Mouse (Mus musculus): Measurements from ENCODE around the gene Eva1c. TPM values are rescaled to one million over a fixed set of nuclear protein-coding genes. Genes with fewer than 3 reads are reported as not detected.
A peak's percentile ranks its signal among the peaks of the same experiment; 100 is the strongest.

Gene Eva1c
- polyA plus RNA-seq, 1 experiment from 2014 or later = 0.82 TPM

DNA sequence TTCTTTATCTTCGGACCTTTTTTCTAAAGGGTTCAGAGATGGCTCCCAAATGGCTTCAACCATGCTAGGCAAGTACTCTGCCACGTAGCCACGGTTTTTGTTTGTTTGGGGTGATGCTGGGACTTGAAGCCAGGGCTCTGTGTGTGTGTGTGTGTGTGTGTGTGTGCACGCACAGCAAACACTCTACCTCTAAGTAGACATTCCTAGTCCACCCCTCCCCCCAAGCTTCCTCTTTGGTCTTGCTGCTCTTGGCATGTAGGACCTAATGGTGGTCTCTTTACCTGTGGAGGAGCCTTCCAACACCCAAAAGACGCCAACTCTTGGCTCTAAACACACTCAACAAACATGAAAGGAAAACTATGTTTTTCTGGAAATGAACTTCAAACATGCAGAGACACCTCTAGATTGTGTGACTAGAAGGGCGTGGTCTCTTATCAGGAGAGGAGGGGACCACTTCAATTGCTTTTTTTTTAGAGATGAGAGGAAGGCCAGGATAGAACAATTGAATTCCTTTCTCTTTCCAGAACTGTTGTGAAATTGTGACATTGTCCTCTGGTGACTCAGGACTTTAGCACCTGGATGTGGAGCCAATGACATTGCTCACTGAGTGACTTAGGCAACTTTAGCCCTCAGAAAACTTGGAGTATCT is 30.2 kb downstream of the Eva1c start:
- Histone ChIP-seq H3K27me3 (ENCODE audit: insufficient read depth, low read length) (no peaks in the 10 kb centered on the region), H3K9me3 (ENCODE audit: low read length) (no peaks in the 10 kb centered on the region), H3K36me3 (ENCODE audit: insufficient read depth, low read length) (no peaks in the 10 kb centered on the region), H3K9ac (replicated peaks; ENCODE audit: low read length) (no peak overlapping the region), H3K4me1 (ENCODE audit: insufficient read depth, low read length) (0 out of 2 replicates have a peak, but pooled peaks cover 4% of the 10 kb centered on the region), H3K27ac (ENCODE audit: low read length) (no peak overlapping the region), H3K4me3 (ENCODE audit: low read length) (no peak overlapping the region), H3K4me2 (replicated peaks; ENCODE audit: low read depth, low read length) (no peak overlapping the region)
- 85% methylated on average over 6 of the region's 6 CpGs for WGBS
- ATAC-seq (ENCODE audit: low FRiP score, low TSS enrichment) = no peak

DNA sequence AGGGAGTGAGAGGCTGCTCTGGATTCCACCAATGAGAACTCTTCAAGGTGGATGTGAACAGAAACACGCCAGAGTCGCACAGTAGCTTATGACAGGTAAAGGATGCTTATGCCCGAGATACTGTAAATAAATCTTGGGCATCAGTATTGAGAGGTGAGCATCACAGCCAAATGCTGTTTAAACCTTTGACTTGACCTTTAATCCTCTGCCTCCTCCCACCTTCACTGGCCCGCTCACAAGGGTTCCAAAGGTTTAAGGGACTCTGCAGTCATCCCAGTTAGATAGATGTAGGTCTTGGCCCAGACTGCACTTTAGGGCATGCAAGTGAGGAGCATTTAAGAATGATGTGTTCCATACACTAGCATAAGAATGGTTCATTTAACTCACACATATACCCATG is 31.7 kb downstream of the Eva1c start:
- 0 out of 2 replicates have a peak, but pooled peaks cover 4% of the 10 kb centered on the region for H3K4me1 ChIP-seq (ENCODE audit: insufficient read depth, low read length)
- H3K27ac ChIP-seq (ENCODE audit: low read length) = no peak overlapping the region
- ATAC-seq (ENCODE audit: low FRiP score, low TSS enrichment) = no peak
- WGBS = 46% methylated on average over 4 of the region's 4 CpGs
- H3K27me3 ChIP-seq (ENCODE audit: insufficient read depth, low read length) = no peaks in the 10 kb centered on the region
- no peaks in the 10 kb centered on the region for H3K9me3 ChIP-seq (ENCODE audit: low read length)
- no peak overlapping the region for H3K4me2 ChIP-seq (replicated peaks; ENCODE audit: low read depth, low read length)
- no peak overlapping the region for H3K9ac ChIP-seq (replicated peaks; ENCODE audit: low read length)
- H3K36me3 ChIP-seq (ENCODE audit: insufficient read depth, low read length) = no peaks in the 10 kb centered on the region
- no peak overlapping the region for H3K4me3 ChIP-seq (ENCODE audit: low read length)

DNA sequence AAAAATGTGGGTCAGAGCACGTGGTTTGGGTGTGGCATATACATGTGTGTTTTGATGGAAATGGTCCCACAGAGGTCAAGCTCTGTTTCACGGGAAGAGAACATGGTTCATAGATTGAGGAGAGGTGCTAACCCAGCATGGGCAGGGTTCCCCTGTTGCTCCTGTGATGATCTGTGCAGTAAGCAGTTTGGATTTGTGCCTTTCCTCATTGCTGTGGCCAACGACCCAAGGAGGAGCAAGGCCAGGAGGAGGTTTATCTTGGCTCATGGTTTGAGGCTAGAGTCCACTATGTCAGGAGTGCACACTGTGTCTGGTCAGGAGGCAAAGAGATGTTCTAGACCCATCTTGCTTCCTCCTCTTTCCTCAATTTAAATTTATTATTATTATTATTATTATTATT is 36.5 kb downstream of the Eva1c start:
- no peak for ATAC-seq (ENCODE audit: low FRiP score, low TSS enrichment)
- Histone ChIP-seq H3K27me3 (ENCODE audit: insufficient read depth, low read length) (no peaks in the 10 kb centered on the region), H3K9ac (replicated peaks; ENCODE audit: low read length) (no peak overlapping the region), H3K36me3 (ENCODE audit: insufficient read depth, low read length) (no peaks in the 10 kb centered on the region), H3K4me3 (ENCODE audit: low read length) (no peak overlapping the region), H3K4me2 (replicated peaks; ENCODE audit: low read depth, low read length) (no peak overlapping the region), H3K27ac (ENCODE audit: low read length) (no peak overlapping the region), H3K4me1 (ENCODE audit: insufficient read depth, low read length) (no peaks in the 10 kb centered on the region), H3K9me3 (ENCODE audit: low read length) (no peaks in the 10 kb centered on the region)
- 63% methylated on average over 3 of the region's 3 CpGs for WGBS

DNA sequence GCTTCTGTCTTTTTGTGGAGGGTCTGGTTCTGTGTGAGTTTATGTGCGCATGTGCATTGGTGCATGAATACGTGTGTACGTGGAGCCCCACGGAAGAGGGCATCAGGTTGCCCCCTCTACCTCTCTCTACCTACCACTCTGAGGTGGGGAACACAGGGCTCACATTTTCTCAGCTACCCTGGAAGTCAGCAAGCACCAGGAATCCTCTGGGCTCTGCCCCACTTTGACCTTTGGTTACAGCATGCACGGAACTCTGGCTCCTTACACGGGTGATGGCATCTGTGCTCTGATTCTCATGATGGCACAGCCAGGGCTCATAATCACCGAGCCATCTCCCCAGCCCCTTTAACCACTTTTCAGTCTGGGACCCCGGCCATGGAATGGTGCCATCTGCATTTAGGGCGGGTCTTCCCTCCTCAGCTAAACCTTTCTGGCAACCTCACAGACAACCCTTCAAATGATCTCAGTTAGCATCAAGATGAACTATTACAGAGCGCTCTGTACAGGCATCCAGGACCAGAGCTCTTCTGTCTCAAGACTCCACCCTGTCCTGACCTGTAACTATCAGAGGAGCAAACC is 37.0 kb downstream of the Eva1c start:
- 82% methylated on average over 10 of the region's 10 CpGs for WGBS
- no peak overlapping the region for H3K9ac ChIP-seq (replicated peaks; ENCODE audit: low read length)
- H3K36me3 ChIP-seq (ENCODE audit: insufficient read depth, low read length) = no peaks in the 10 kb centered on the region
- no peak overlapping the region for H3K4me3 ChIP-seq (ENCODE audit: low read length)
- no peaks in the 10 kb centered on the region for H3K9me3 ChIP-seq (ENCODE audit: low read length)
- no peaks in the 10 kb centered on the region for H3K4me1 ChIP-seq (ENCODE audit: insufficient read depth, low read length)
- H3K27ac ChIP-seq (ENCODE audit: low read length) = no peak overlapping the region
- H3K27me3 ChIP-seq (ENCODE audit: insufficient read depth, low read length) = no peaks in the 10 kb centered on the region
- no peak for ATAC-seq (ENCODE audit: low FRiP score, low TSS enrichment)
- H3K4me2 ChIP-seq (replicated peaks; ENCODE audit: low read depth, low read length) = no peak overlapping the region

DNA sequence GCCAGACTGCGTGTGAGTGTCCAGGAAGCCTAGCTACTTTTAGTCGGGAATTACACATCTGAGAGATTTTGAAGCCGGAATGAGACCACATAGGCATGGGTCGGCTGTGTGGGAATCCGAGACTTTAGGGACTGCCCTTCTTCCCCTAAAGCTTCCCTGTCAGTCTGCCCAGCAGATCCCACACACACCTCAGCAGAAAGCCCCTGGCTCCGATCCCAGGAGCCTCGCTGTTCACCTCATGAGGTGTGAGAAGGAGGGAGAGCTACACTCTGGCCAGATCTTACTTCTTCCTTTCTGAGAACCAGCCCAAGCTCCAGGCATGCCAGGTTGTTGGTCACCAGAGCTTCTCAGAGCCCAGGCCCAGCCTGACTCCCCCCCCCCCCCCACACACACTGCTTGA is 38.2 kb downstream of the Eva1c start:
- Histone ChIP-seq H3K4me3 (ENCODE audit: low read length) (no peak overlapping the region), H3K9me3 (ENCODE audit: low read length) (no peaks in the 10 kb centered on the region), H3K9ac (replicated peaks; ENCODE audit: low read length) (no peak overlapping the region), H3K36me3 (ENCODE audit: insufficient read depth, low read length) (no peaks in the 10 kb centered on the region), H3K4me1 (ENCODE audit: insufficient read depth, low read length) (no peaks in the 10 kb centered on the region), H3K27me3 (ENCODE audit: insufficient read depth, low read length) (no peaks in the 10 kb centered on the region), H3K4me2 (replicated peaks; ENCODE audit: low read depth, low read length) (no peak overlapping the region), H3K27ac (ENCODE audit: low read length) (no peak overlapping the region)
- no peak for ATAC-seq (ENCODE audit: low FRiP score, low TSS enrichment)
- 49% methylated on average over 7 of the region's 7 CpGs for WGBS

DNA sequence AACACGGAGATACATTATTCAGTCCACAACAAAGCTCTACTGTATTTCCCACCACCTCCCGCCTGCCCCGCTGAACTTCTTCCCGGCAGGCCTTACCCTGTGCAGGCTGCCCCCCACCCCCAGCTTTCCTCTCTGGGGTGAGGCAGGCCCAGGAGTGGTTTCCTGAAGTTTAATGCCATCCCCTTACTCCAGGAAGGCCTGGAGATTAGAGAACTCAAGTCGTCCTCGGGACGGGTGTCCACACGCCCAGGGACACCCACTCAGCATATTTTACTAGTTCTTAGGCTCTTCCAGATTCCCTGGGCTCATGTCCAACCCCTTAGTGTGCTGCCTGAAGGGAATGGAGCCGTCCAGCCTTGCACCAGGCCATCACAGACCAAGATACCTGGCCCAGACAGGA is 39.1 kb downstream of the Eva1c start:
- Histone ChIP-seq H3K4me1 (ENCODE audit: insufficient read depth, low read length) (no peaks in the 10 kb centered on the region), H3K9me3 (ENCODE audit: low read length) (no peaks in the 10 kb centered on the region), H3K27me3 (ENCODE audit: insufficient read depth, low read length) (no peaks in the 10 kb centered on the region), H3K4me2 (replicated peaks; ENCODE audit: low read depth, low read length) (no peak overlapping the region), H3K4me3 (ENCODE audit: low read length) (no peak overlapping the region), H3K27ac (ENCODE audit: low read length) (no peak overlapping the region), H3K9ac (replicated peaks; ENCODE audit: low read length) (no peak overlapping the region), H3K36me3 (ENCODE audit: insufficient read depth, low read length) (no peaks in the 10 kb centered on the region)
- no peak for ATAC-seq (ENCODE audit: low FRiP score, low TSS enrichment)
- 61% methylated on average over 9 of the region's 9 CpGs for WGBS

DNA sequence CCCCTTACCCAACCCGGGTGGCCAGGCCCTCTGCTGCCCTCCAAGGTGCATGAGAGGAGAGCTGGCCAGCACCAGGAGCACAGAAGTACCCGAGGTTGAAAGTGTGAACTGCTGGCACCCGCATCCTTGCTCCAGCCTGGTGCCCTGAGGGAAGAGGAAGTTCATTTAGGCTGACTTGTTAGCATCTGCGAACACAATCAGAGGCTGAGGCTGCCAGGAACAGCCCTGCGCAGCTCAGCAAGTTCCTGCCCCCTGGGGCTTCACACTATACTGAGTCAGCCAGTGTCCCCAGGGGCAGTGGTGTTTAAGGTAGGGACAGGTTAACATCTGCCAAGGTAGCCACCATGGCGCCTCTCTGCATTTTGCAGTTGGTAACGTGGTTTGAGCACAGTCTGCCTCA is 41.6 kb downstream of the Eva1c start:
- Histone ChIP-seq H3K9me3 (ENCODE audit: low read length) (no peaks in the 10 kb centered on the region), H3K4me3 (ENCODE audit: low read length) (no peak overlapping the region), H3K27ac (ENCODE audit: low read length) (no peak overlapping the region), H3K9ac (replicated peaks; ENCODE audit: low read length) (no peak overlapping the region), H3K4me1 (ENCODE audit: insufficient read depth, low read length) (no peaks in the 10 kb centered on the region), H3K27me3 (ENCODE audit: insufficient read depth, low read length) (no peaks in the 10 kb centered on the region), H3K4me2 (replicated peaks; ENCODE audit: low read depth, low read length) (no peak overlapping the region), H3K36me3 (ENCODE audit: insufficient read depth, low read length) (no peaks in the 10 kb centered on the region)
- ATAC-seq (ENCODE audit: low FRiP score, low TSS enrichment) = no peak
- WGBS = 34% methylated on average over 7 of the region's 7 CpGs

DNA sequence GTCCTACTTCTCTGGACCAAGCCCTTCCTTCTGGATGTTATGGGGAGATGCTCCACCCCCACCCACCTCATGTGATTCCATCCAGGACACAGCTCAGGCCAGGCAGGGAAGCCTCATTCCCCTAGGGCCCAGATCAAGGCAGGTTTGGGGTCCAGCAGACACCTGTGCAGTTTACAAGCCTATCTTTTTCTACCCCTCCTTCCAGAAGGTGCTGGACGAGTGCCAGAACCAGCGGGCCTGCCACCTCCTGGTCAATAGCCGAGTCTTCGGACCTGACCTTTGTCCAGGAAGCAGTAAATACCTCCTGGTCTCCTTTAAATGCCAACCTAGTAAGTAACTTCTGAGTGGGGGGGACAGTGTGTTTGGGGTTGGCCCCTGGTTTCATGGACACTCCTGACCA is 42.8 kb downstream of the Eva1c start:
- Histone ChIP-seq H3K27me3 (ENCODE audit: insufficient read depth, low read length) (no peaks in the 10 kb centered on the region), H3K36me3 (ENCODE audit: insufficient read depth, low read length) (no peaks in the 10 kb centered on the region), H3K27ac (ENCODE audit: low read length) (no peak overlapping the region), H3K4me1 (ENCODE audit: insufficient read depth, low read length) (no peaks in the 10 kb centered on the region), H3K4me3 (ENCODE audit: low read length) (no peak overlapping the region), H3K9me3 (ENCODE audit: low read length) (no peaks in the 10 kb centered on the region), H3K4me2 (replicated peaks; ENCODE audit: low read depth, low read length) (no peak overlapping the region), H3K9ac (replicated peaks; ENCODE audit: low read length) (no peak overlapping the region)
- WGBS = 41% methylated on average over 4 of the region's 4 CpGs
- 0 out of 2 replicates have a peak, but pooled peaks have one; percentile 31 for ATAC-seq (ENCODE audit: low FRiP score, low TSS enrichment)

DNA sequence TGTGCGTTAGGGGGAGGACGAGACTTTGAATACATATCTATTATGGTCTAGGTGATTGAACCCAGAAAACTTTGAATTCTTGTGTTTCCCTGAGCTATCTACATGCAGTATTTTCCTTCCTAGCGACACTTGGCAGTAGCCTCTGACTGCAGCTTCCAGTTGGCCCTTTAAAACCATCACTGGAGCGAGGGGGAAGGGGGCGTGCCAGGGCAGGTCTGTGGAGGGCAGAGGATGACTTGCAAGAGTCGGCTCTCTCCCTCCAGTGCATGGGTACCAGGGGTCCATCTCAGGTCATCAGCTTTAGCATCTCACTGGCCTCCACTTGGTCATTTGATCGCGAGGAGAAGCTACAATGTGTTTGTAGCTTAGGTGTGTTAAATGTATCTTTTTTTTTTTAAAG is 46.4 kb downstream of the Eva1c start:
- Histone ChIP-seq H3K9me3 (ENCODE audit: low read length) (no peaks in the 10 kb centered on the region), H3K4me2 (replicated peaks; ENCODE audit: low read depth, low read length) (no peak overlapping the region), H3K27me3 (ENCODE audit: insufficient read depth, low read length) (no peaks in the 10 kb centered on the region), H3K36me3 (ENCODE audit: insufficient read depth, low read length) (no peaks in the 10 kb centered on the region), H3K4me3 (ENCODE audit: low read length) (no peak overlapping the region), H3K4me1 (ENCODE audit: insufficient read depth, low read length) (no peaks in the 10 kb centered on the region), H3K27ac (ENCODE audit: low read length) (no peak overlapping the region), H3K9ac (replicated peaks; ENCODE audit: low read length) (no peak overlapping the region)
- WGBS = 68% methylated on average over 8 of the region's 8 CpGs
- no peak for ATAC-seq (ENCODE audit: low FRiP score, low TSS enrichment)

DNA sequence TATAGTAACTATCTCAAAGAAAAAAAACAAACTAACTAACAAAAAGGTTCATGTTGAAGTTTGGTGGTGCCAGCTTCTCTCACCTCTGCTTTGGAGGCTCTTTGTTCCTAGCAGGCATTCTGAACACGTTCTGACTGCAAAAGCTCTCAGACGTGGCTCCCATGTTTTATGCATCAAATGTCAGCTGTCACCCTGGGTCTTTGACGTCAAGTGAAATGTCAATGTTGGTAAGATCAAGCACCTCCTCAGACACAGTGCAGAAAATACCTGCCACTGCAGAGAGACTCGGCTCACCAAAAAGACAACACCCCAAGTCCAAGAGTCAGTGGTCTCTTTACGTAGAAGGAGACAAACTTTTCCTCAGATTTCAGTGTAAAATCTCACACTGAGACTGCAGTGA is 48.0 kb downstream of the Eva1c start:
- Histone ChIP-seq H3K4me3 (ENCODE audit: low read length) (no peak overlapping the region), H3K9ac (replicated peaks; ENCODE audit: low read length) (no peak overlapping the region), H3K4me2 (replicated peaks; ENCODE audit: low read depth, low read length) (no peak overlapping the region), H3K27me3 (ENCODE audit: insufficient read depth, low read length) (no peaks in the 10 kb centered on the region), H3K36me3 (ENCODE audit: insufficient read depth, low read length) (no peaks in the 10 kb centered on the region), H3K4me1 (ENCODE audit: insufficient read depth, low read length) (no peaks in the 10 kb centered on the region), H3K9me3 (ENCODE audit: low read length) (no peaks in the 10 kb centered on the region), H3K27ac (ENCODE audit: low read length) (no peak overlapping the region)
- no peak for ATAC-seq (ENCODE audit: low FRiP score, low TSS enrichment)
- 69% methylated on average over 5 of the region's 5 CpGs for WGBS

Data from kidney, embryonic 16.5 days (tissue).